20 mouse cellular contexts compared by ENCODE assay signal in the genomic region with DNA sequence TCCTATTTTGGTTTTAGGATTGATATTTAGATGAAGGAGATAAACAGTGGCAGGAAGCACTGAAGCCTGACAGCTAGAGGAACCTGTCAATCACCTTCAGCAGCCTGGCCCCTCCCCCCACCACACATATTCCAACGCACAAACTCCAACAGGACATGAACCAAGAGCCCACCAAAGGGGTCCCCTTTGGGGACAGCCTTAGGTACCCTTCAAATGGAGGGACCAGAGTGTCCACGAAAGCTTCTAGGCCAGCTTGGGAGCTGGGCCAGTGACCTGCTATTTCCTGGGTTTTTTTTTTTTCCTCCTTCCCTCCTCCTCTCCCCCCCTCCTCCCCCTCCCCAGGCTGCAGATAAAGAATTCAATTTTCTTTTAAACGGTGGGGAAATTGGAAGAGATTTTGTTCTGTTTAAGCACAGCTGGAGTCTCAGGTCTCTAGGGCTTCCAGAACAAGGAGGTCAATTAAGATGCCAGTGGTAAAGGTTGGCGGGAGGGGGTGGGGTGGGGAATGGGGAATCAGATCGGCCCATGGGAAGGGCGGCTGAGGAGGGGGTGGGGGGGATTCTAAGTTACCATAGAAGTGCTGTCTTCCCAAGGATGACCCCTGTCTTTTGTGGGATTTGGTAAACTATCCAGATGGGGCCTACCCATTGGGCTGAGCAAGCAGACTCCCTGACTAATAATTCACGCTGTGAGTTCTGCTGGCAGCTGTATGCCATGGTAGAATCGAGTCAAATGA. TPM values are rescaled to one million over a fixed set of nuclear protein-coding genes. Genes with fewer than 3 reads are reported as not detected.
DNase-seq lines count a peak whose midpoint lies in the region; ATAC-seq lines count a peak whose summit lies in the region.
"Had no signal": no experiment of that assay in that cellular context is flagged by ENCODE, and none has a peak within 500 bp of the region (broad histone marks: within the 10 kb centered on the region; RNA-seq: fewer than 3 reads in every experiment).

No protein-coding gene starts in this region.

- no peaks in the 10 kb centered on the region for H3K9me3 ChIP-seq in forebrain, embryonic 11.5 days (ENCODE audit: control insufficient read depth, low read length)
- no peaks in the 10 kb centered on the region for H3K9me3 ChIP-seq in forebrain, embryonic 15.5 days
- H3K9me3 ChIP-seq in hindbrain, embryonic 14.5 days (ENCODE audit: control insufficient read depth, low read length): no peaks in the 10 kb centered on the region
- H3K9me3 ChIP-seq in midbrain, embryonic 14.5 days (ENCODE audit: control insufficient read depth, low read length): no peaks in the 10 kb centered on the region
- H3K9me3 ChIP-seq: heart, embryonic 15.5 days; limb, embryonic 10.5 days had no signal

- peak; percentile 39; the same call in 1 of the 2 replicates for ATAC-seq in forebrain, embryonic 11.5 days (replicated peaks; ENCODE audit: low FRiP score)
- no peak for ATAC-seq in forebrain, embryonic 15.5 days (replicated peaks)
- peak; percentile 52; the same call in 1 of the 2 replicates for ATAC-seq in hindbrain, embryonic 14.5 days (ENCODE audit: low FRiP score)
- ATAC-seq in midbrain, embryonic 14.5 days (ENCODE audit: low FRiP score, low TSS enrichment): no peak

- H3K4me1 ChIP-seq in forebrain, embryonic 11.5 days (replicated peaks; ENCODE audit: control insufficient read depth, insufficient read depth, low read length): 0 out of 2 replicates have a peak, but pooled peaks cover 3% of the 10 kb centered on the region
- H3K4me1 ChIP-seq in forebrain, embryonic 15.5 days: no peaks in the 10 kb centered on the region
- no peaks in the 10 kb centered on the region for H3K4me1 ChIP-seq in hindbrain, embryonic 14.5 days (replicated peaks; ENCODE audit: control insufficient read depth, insufficient read depth, low read length)
- no peaks in the 10 kb centered on the region for H3K4me1 ChIP-seq in midbrain, embryonic 14.5 days (ENCODE audit: control insufficient read depth, insufficient read depth, low read length)
- H3K4me1 ChIP-seq: heart, embryonic 15.5 days had no signal

- WGBS in forebrain, embryonic 11.5 days: 5% methylated on average over 8 of the region's 8 CpGs
- WGBS in forebrain, embryonic 15.5 days: 8% methylated on average over 8 of the region's 8 CpGs
- WGBS in hindbrain, embryonic 14.5 days: 12% methylated on average over 8 of the region's 8 CpGs
- 6% methylated on average over 8 of the region's 8 CpGs for WGBS in midbrain, embryonic 14.5 days

- no peak overlapping the region for H3K27ac ChIP-seq in forebrain, embryonic 11.5 days (ENCODE audit: low read depth, low read length)
- no peak overlapping the region for H3K27ac ChIP-seq in forebrain, embryonic 15.5 days (replicated peaks)
- H3K27ac ChIP-seq in hindbrain, embryonic 14.5 days: no peak overlapping the region
- H3K27ac ChIP-seq in midbrain, embryonic 14.5 days (replicated peaks; ENCODE audit: low read depth, low read length): peak overlapping the region; percentile 14; the same call in 1 of the 2 replicates
- H3K27ac ChIP-seq: heart, embryonic 15.5 days; layer of hippocampus, adult 2 months; left cerebral cortex, adult 2 months; limb, embryonic 10.5 days had no signal

- DNase-seq in forebrain, embryonic 11.5 days (ENCODE audit: low spot score): no peak
- DNase-seq in ZHBTc4 (ENCODE audit: low read depth, low spot score): peak; percentile 36
- DNase-seq in hindbrain, embryonic 14.5 days (ENCODE audit: low spot score): no peak
- peak; percentile 59 for DNase-seq in midbrain, embryonic 14.5 days
- no peak for DNase-seq in Muller cell, postnatal 12 days (ENCODE audit: inconsistent ontology term)
- DNase-seq in thymus, postnatal 0 days (ENCODE audit: low spot score): no peak
- DNase-seq in B cell, adult 2 months: no peak
- DNase-seq: cerebellum, adult 18-20 months; heart, adult 18-20 months; kidney, adult 11 months; kidney, postnatal 10 days; lung, embryonic 14.5 days; thymus, adult 2 months had no signal

- H3K4me2 ChIP-seq in forebrain, embryonic 11.5 days (ENCODE audit: low read depth, low read length, severe bottlenecking): no peak overlapping the region
- H3K4me2 ChIP-seq in forebrain, embryonic 15.5 days (replicated peaks): no peak overlapping the region
- H3K4me2 ChIP-seq in hindbrain, embryonic 14.5 days (replicated peaks): no peak overlapping the region
- no peak overlapping the region for H3K4me2 ChIP-seq in midbrain, embryonic 14.5 days (ENCODE audit: low read length)
- H3K4me2 ChIP-seq: heart, embryonic 15.5 days; liver, embryonic 11.5 days; lung, embryonic 14.5 days had no signal

- H3K4me3 ChIP-seq in forebrain, embryonic 11.5 days (ENCODE audit: low read depth, low read length): no peak overlapping the region
- no peak overlapping the region for H3K4me3 ChIP-seq in forebrain, embryonic 15.5 days
- H3K4me3 ChIP-seq in hindbrain, embryonic 14.5 days (replicated peaks; ENCODE audit: low read length): no peak overlapping the region
- no peak overlapping the region for H3K4me3 ChIP-seq in midbrain, embryonic 14.5 days (replicated peaks; ENCODE audit: low read depth, low read length)
- H3K4me3 ChIP-seq: heart, embryonic 15.5 days; layer of hippocampus, adult 2 months; left cerebral cortex, adult 2 months; limb, embryonic 10.5 days had no signal

- H3K27me3 ChIP-seq in forebrain, embryonic 11.5 days (ENCODE audit: control insufficient read depth, insufficient read depth, low read length): no peaks in the 10 kb centered on the region
- H3K27me3 ChIP-seq in forebrain, embryonic 15.5 days: no peaks in the 10 kb centered on the region
- H3K27me3 ChIP-seq in hindbrain, embryonic 14.5 days (ENCODE audit: control insufficient read depth, insufficient read depth, low read length): no peaks in the 10 kb centered on the region
- H3K27me3 ChIP-seq in midbrain, embryonic 14.5 days (ENCODE audit: control insufficient read depth, insufficient read depth, low read length): no peaks in the 10 kb centered on the region
- H3K27me3 ChIP-seq: heart, embryonic 15.5 days had no signal

- H3K36me3 ChIP-seq in forebrain, embryonic 11.5 days (ENCODE audit: control insufficient read depth, insufficient read depth, low read length): no peaks in the 10 kb centered on the region
- H3K36me3 ChIP-seq in forebrain, embryonic 15.5 days: no peaks in the 10 kb centered on the region
- H3K36me3 ChIP-seq in hindbrain, embryonic 14.5 days (replicated peaks; ENCODE audit: control insufficient read depth, insufficient read depth): no peaks in the 10 kb centered on the region
- no peaks in the 10 kb centered on the region for H3K36me3 ChIP-seq in midbrain, embryonic 14.5 days (ENCODE audit: control insufficient read depth, insufficient read depth, low read length)
- H3K36me3 ChIP-seq: heart, embryonic 15.5 days; limb, embryonic 10.5 days had no signal

- no peak overlapping the region for H3K9ac ChIP-seq in forebrain, embryonic 11.5 days (ENCODE audit: low read length)
- no peak overlapping the region for H3K9ac ChIP-seq in forebrain, embryonic 15.5 days (replicated peaks)
- no peak overlapping the region for H3K9ac ChIP-seq in hindbrain, embryonic 14.5 days
- H3K9ac ChIP-seq in midbrain, embryonic 14.5 days (replicated peaks; ENCODE audit: low read length): no peak overlapping the region
- H3K9ac ChIP-seq: heart, embryonic 15.5 days; lung, embryonic 14.5 days had no signal

RNA-seq across cellular contexts. Expression of gene Gm17455, which starts 57.3 kb away (rescaled TPM):
- polyA plus RNA-seq in forebrain, embryonic 11.5 days (2014; fragmentation: Nextera tagmentation; extraction: Ambion mirVana): 1.7 and 4.2 TPM in 2 replicates
- 4.9 and 6.9 TPM in 2 replicates for polyA plus RNA-seq in forebrain, embryonic 15.5 days (2015; fragmentation: Nextera tagmentation; extraction: Ambion mirVana)
- polyA plus RNA-seq in hindbrain, embryonic 14.5 days (2014; fragmentation: Nextera tagmentation; extraction: Ambion mirVana): 9.7 and 18.2 TPM in 2 replicates
- 7.6 and 9.8 TPM in 2 replicates for polyA plus RNA-seq in midbrain, embryonic 14.5 days (2014; fragmentation: Nextera tagmentation; extraction: Ambion mirVana)
- 0.31 and 0.52 TPM in 2 replicates for polyA plus RNA-seq in thymus, postnatal 0 days (2015; fragmentation: Nextera tagmentation; extraction: Ambion mirVana)
- polyA plus RNA-seq: C2C12 had no signal

Comparison
In these comparisons a context has a peak if more than half of its experiments do, and no peak if none do; other contexts are left out.
1. ATAC-seq: peak in forebrain, embryonic 11.5 days (single experiment) and hindbrain, embryonic 14.5 days (single experiment); none in forebrain, embryonic 15.5 days (single experiment) and midbrain, embryonic 14.5 days (single experiment).
2. DNase-seq: peak in ZHBTc4 (single experiment) and midbrain, embryonic 14.5 days (single experiment); none in forebrain, embryonic 11.5 days (single experiment), hindbrain, embryonic 14.5 days (single experiment), Muller cell, postnatal 12 days (single experiment), thymus, postnatal 0 days (single experiment) and B cell, adult 2 months (0 of 2).